In the genomic region with DNA sequence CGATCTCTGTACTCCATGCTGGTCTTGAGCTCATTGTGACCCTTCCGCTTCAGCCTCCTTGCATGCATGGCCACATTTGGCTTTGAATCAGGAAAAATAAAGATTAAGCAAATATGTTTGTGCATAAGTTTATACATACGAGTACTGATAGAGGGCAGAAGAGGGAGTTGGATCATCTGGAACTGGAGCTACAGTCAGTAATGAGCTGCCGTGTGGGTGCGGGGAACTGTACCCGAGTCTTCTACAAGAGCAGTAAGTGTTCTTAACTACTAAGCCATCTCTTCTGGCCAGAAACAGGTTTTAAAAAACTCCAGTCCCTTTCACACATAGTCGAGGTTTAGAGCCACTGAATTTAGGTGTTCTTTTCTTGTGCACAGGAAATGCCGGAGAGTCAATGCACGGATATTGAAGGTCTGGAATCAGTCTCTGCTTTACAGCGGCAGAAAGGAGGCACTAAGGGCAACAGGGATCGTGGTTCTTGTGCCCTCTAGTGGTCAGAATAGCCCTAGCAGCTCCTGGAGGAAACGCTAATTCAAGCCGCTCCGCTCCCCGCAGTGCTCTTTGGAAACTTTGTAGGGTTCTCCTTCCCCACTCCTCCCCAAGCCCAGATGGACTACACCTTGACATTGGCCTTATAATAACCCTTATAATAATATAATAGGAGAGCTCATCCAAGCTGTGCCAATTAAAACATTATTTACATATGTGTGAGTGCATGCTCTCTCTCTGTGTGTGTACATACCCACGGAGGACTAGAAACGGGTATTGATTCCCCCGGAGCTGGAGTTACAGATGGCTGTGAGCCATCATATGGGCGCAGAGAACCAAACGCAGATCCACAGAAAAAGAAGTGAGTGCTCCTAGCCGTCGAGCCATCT, we compare ENCODE assay signal across 8 mouse cellular contexts. TPM values are rescaled to one million over a fixed set of nuclear protein-coding genes. Genes with fewer than 3 reads are reported as not detected.
DNase-seq lines count a peak whose midpoint lies in the region; ATAC-seq and TF ChIP-seq lines count a peak whose summit lies in the region.

No protein-coding gene starts in this region.

- peak overlapping the region; percentile 20 for H3K4me3 ChIP-seq in forebrain, embryonic 15.5 days
- H3K4me3 ChIP-seq in lung, adult 2 months (replicated peaks; ENCODE audit: extremely low read depth, low read depth, low read length) = no peak overlapping the region
- H3K4me3 ChIP-seq in neural tube, embryonic 15.5 days (replicated peaks) = peak overlapping the region; percentile 26

- ATAC-seq in forebrain, embryonic 15.5 days (replicated peaks) = peak; percentile 53; the same call in 1 of the 2 replicates
- peak; percentile 85 for ATAC-seq in neural tube, embryonic 15.5 days (ENCODE audit: low FRiP score)

- intact Hi-C loops in heart, postnatal 36 days (cut with DNase I) = loop anchor here (1.0 kb wide), 1 partner anchor 38 kb away; no protein-coding TSS in a partner anchor

- no peak overlapping the region for H3K27ac ChIP-seq in forebrain, embryonic 15.5 days (replicated peaks)
- H3K27ac ChIP-seq in neural tube, embryonic 15.5 days (replicated peaks) = peak overlapping the region; percentile 25; the same call in 1 of the 2 replicates

- DNase-seq in Muller cell, postnatal 12 days (ENCODE audit: inconsistent ontology term) = peak; percentile 62
- DNase-seq in cerebellum, adult 18-20 months = peak; percentile 79 to 81
- peak; percentile 76 to 79 for DNase-seq in heart, postnatal 36 days
- DNase-seq in layer of hippocampus, adult 11-12 months (ENCODE audit: low spot score) = peak; percentile 75
- peak; percentile 62 for DNase-seq in lung, adult 2 months
- peak; percentile 48 to 81 for DNase-seq in thymus, postnatal 10 days (ENCODE audit: low spot score in 2 of 2)

- H3K4me1 ChIP-seq in forebrain, embryonic 15.5 days = no peaks in the 10 kb centered on the region
- no peaks in the 10 kb centered on the region for H3K4me1 ChIP-seq in lung, adult 2 months (ENCODE audit: control insufficient read depth, insufficient read depth, low read length)
- H3K4me1 ChIP-seq in neural tube, embryonic 15.5 days = peaks cover 6% of the 10 kb centered on the region; the same call in 1 of the 2 replicates

- H3K9ac ChIP-seq in forebrain, embryonic 15.5 days (replicated peaks) = no peak overlapping the region
- H3K9ac ChIP-seq in neural tube, embryonic 15.5 days (replicated peaks) = 0 out of 2 replicates have a peak overlapping the region, but pooled peaks have one; percentile 12

- H3K27me3 ChIP-seq in forebrain, embryonic 15.5 days = no peaks in the 10 kb centered on the region
- peaks cover 10% of the 10 kb centered on the region; the same call in 1 of the 2 replicates for H3K27me3 ChIP-seq in neural tube, embryonic 15.5 days (replicated peaks)

- peak; percentile 97 for TF ChIP-seq CTCF in lung, adult 2 months (IDR thresholded peaks at IDR 0.05; ENCODE audit: insufficient read depth, low read length)

- H3K9me3 ChIP-seq in forebrain, embryonic 15.5 days = no peaks in the 10 kb centered on the region
- H3K9me3 ChIP-seq in neural tube, embryonic 15.5 days (replicated peaks) = no peaks in the 10 kb centered on the region

- H3K36me3 ChIP-seq in forebrain, embryonic 15.5 days = no peaks in the 10 kb centered on the region
- no peaks in the 10 kb centered on the region for H3K36me3 ChIP-seq in neural tube, embryonic 15.5 days

- H3K4me2 ChIP-seq in forebrain, embryonic 15.5 days (replicated peaks) = peak overlapping the region; percentile 30
- H3K4me2 ChIP-seq in neural tube, embryonic 15.5 days = peak overlapping the region; percentile 48

- WGBS in forebrain, embryonic 15.5 days = 32% methylated on average over 22 of the region's 22 CpGs
- 17% methylated on average over 22 of the region's 22 CpGs for WGBS in lung, adult 2 months
- 28% methylated on average over 22 of the region's 22 CpGs for WGBS in neural tube, embryonic 15.5 days

- TF ChIP-seq POLR2A in lung, adult 2 months (IDR thresholded peaks at IDR 0.05; ENCODE audit: borderline replicate concordance, extremely low read depth, low read depth, low read length) = no peak

RNA-seq across cellular contexts. Expression of a gene that starts 21.4 kb away (rescaled TPM):
- polyA plus RNA-seq in forebrain, embryonic 15.5 days (2015; fragmentation: Nextera tagmentation; extraction: Ambion mirVana) = 246 TPM in 2 replicates
- 10 to 100 TPM; 33.6 to 37.9 TPM for total RNA-seq in heart, postnatal 36 days (2021)
- 103 and 113 TPM in 2 replicates for polyA plus RNA-seq in lung, adult 2 months (2012; rRNA removed)
- polyA plus RNA-seq in neural tube, embryonic 15.5 days (2015; fragmentation: Nextera tagmentation; extraction: Ambion mirVana) = 174 and 212 TPM in 2 replicates

RNA-seq across cellular contexts. Expression of a gene that starts 50.3 kb away (rescaled TPM):
- polyA plus RNA-seq in forebrain, embryonic 15.5 days (2015; fragmentation: Nextera tagmentation; extraction: Ambion mirVana) = 4.3 and 4.4 TPM in 2 replicates
- total RNA-seq in heart, postnatal 36 days (2021) = 10 to 100 TPM; 29.2 to 29.5 TPM
- polyA plus RNA-seq in lung, adult 2 months (2012; rRNA removed) = 26.6 and 43.9 TPM in 2 replicates
- polyA plus RNA-seq in neural tube, embryonic 15.5 days (2015; fragmentation: Nextera tagmentation; extraction: Ambion mirVana) = 21.1 and 24.8 TPM in 2 replicates
